Mouse (Mus musculus): ENCODE measurements at regions not wholly inside any gene's neighbourhood (a gene's known extent, or its start where the extent isn't known, plus 50 kb on each side); places are given as distances from the start of the nearest gene placed in this dataset.

DNA sequence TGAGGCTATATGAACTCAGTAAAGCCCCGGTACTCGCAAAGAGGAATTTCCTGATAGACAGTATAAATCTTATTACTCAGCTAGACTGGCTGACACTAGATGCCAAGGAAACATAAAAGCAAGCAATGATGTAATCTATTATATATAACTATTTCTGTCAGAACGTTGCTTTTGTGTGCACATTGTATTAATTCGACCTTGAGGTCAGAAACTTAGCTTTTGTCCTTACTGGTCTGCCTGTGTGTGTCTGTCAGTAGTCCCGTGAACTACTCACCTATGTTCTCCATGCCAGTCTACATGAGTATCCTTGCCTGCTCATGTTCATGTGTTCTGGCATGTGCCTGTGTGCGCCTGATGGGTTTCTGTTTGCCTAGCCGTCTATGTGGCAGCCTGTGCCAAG, 70.5 kb downstream of the Tmx1 start:
- DNase-seq (ENCODE audit: low read depth, low spot score) = no peak

DNA sequence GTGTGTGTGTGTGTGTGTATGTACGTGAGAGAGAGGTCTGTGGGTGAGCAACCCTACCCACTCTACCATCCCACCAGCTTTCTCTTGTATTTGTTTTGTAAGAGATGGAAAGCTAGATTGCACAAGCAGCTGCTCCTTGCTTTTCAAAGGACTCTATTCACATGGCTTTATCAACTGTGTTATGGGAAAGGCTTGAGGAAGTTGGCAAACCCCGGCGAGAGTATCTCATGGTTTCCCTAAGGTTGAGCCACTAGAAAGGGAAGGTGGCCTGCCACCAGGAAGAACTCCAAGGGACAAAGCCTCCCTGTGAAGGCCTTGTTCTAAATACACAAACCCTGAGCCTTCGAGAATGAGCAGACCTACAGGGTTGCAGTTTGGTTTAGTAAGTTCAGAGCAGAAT, 71.8 kb downstream of the Tmx1 start:
- DNase-seq (ENCODE audit: low read depth, low spot score) = no peak

DNA sequence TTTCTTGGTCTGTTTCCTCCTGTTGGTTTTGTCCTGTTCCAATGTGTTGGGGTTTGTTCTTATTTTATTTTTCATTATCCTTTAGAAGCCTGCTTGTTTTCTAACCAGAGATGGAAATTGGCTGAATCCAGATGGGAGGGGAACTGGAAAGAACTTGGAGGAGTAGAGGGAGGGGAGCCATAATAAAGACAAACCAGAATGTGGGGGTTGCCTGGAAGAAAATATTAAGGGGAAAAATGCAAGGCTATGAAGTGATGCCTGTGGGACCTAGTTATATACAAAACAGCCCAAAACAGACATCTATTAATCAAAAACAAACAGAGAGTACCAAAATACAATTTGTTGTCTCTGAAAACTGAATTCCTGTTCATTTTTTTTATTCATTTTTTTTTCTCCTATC, 78.8 kb downstream of the Tmx1 start:
- no peak for DNase-seq (ENCODE audit: low read depth, low spot score)

DNA sequence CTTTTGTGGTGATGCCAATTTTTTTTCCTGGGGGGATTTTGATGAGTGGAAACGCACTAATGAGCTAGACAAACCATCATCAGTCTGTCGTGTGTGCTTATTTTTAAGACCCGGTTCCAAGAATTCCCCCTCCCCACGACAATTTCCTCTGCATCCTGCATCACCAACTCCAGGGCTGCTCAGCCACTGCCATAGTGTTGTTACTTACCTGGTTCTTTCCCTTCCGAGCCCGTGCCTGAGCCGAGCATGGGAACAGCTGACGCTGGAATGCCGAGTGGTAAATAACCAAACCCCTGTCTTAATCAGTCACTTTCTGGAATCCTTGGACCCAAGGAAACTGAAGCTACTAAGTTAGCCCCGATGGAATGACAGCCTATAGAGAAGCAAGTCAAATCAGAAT, 79.3 kb downstream of the Tmx1 start:
- DNase-seq (ENCODE audit: low read depth, low spot score) = no peak

DNA sequence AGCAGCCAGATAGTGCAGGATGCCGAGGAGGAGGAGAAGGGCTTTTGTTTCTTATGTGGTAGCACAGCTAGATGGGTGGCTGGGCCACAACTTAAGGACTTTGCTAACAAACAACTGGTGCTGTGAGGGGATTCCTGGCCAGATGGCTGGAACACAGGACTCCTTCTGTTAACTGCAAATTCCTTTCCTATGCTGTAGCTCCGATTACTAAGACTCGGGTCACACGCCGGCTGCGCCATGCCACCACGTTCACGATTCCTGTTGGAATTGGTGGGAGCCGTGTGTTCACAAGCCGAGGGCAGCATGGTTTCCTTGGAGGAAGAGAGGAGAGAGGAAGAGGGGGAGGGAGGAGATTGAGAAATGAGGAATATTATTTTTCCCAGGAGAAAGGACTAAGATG, 79.9 kb downstream of the Tmx1 start:
- no peak for DNase-seq (ENCODE audit: low read depth, low spot score)

- no peak for DNase-seq (ENCODE audit: low read depth, low spot score)
Observed at GRCm38 (mm10) chr12:70533375-70533935, 80.6 kb downstream of the Tmx1 start.

GRCm38 (mm10) chr12:70539124-70539523, 86.2 kb downstream of the Tmx1 start:
- DNase-seq (ENCODE audit: low read depth, low spot score) = no peak

- no peak for DNase-seq (ENCODE audit: low read depth, low spot score)
Observed at GRCm38 (mm10) chr12:70539856-70540255, 87.0 kb downstream of the Tmx1 start.

GRCm38 (mm10) chr12:70541432-70541831, 88.5 kb downstream of the Tmx1 start:
- DNase-seq (ENCODE audit: low read depth, low spot score) = no peak

- no peak for DNase-seq (ENCODE audit: low read depth, low spot score)
Observed at GRCm38 (mm10) chr12:70543299-70543698, 90.4 kb downstream of the Tmx1 start.

DNA sequence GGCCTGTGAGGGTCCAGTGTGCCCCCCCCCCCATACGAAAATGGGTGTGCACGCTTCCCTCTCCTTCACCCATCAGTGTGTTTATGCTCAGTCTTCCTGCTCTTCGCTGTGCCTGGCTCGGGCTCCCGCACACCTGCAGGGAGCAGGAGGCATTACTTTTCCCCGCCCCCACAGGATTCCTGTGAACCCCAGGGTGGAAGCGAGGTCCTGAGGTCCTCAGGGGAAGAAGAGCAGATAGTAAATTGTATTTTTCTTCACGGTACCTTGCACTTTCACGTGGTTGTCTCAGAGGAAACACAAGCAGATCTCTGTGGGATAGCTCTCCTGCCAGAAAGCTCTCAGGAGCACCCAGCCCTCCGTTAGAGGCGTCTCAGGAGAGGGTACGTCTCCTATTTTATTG, 91.4 kb downstream of the Tmx1 start:
- no peak for DNase-seq (ENCODE audit: low read depth, low spot score)

GRCm38 (mm10) chr12:70544850-70545510, 92.1 kb downstream of the Tmx1 start:
- DNase-seq (ENCODE audit: low read depth, low spot score) = no peak

GRCm38 (mm10) chr12:70547199-70547598, 94.3 kb downstream of the Tmx1 start:
- no peak for DNase-seq (ENCODE audit: low read depth, low spot score)

DNA sequence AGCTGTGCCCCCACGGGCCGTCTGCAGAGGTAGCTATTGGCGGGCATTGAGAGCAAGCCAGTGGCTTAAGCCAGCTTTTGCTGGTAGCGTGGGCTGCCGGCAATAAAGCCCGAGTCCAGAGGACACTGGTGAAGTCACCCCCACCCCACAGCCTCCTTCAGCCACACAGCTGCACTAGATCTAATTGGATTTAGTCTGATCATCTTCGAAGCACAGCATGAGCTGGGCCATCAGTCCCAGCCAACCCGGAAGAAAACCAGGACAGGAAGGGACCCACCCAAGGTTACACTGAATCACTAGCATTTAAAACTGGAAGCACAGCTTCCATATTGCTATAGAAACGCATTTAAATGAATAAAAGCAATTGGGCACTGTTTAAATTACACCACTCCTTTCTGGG, 96.4 kb downstream of the Tmx1 start:
- DNase-seq (ENCODE audit: low read depth, low spot score) = no peak

DNA sequence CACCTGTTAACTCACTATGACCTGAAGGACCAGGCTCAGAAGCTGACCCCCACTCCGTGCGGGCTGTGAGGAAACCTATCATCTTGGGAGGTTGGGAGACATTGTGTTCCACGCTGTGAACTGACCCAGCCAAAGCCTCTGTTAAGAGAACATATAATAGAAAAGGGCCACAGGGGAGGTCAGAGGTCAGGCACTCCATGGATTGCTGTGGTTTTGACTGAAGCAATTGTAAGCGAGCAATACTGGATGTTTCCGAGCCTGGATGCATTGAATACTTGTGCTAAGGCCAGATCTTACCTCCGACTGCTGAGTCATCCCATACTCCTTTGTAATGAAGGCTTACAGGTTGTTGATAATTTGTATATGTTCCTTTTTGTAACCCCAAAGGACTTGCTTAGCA, 101.0 kb downstream of the Tmx1 start:
- DNase-seq (ENCODE audit: low read depth, low spot score) = no peak

DNA sequence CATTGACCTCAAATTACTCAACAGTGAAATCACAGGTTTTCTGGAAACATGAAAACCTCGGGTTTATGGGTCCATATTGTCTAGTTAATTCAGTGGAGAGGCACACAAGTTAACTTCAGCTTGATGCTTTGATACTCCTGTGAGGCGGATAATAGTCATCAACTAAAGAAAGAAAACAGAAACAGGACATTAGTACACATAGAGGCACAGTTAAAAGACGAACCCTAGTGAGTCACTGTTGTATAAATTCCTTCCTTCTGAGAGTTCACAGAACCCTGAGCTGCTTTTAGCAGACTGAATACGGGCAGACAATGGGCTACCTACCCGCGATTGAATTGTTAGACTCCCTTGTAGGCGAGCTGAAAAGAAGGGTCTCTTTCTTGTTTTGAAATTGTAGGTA, 101.7 kb downstream of the Tmx1 start:
- DNase-seq (ENCODE audit: low read depth, low spot score) = no peak

GRCm38 (mm10) chr12:70555723-70556122, 102.8 kb downstream of the Tmx1 start:
- no peak for DNase-seq (ENCODE audit: low read depth, low spot score)

GRCm38 (mm10) chr12:70556820-70557219, 103.9 kb downstream of the Tmx1 start:
- DNase-seq (ENCODE audit: low read depth, low spot score) = no peak

- DNase-seq (ENCODE audit: low read depth, low spot score) = no peak
Observed at GRCm38 (mm10) chr12:70563446-70563845, 110.6 kb downstream of the Tmx1 start.

- no peak for DNase-seq (ENCODE audit: low read depth, low spot score)
Observed at GRCm38 (mm10) chr12:70575665-70576064, 122.8 kb downstream of the Tmx1 start.

- no peak for DNase-seq (ENCODE audit: low read depth, low spot score)
Observed at GRCm38 (mm10) chr12:70577769-70578168, 124.9 kb downstream of the Tmx1 start.

- DNase-seq (ENCODE audit: low read depth, low spot score) = no peak
Observed at GRCm38 (mm10) chr12:70579328-70579905, 126.5 kb downstream of the Tmx1 start.

GRCm38 (mm10) chr12:70586181-70586580, 133.3 kb downstream of the Tmx1 start:
- no peak for DNase-seq (ENCODE audit: low read depth, low spot score)

All from A20 (cell line).